Mouse (Mus musculus) liver, postnatal 0 days (tissue): ENCODE results near the gene Olfr1404. TPM values are rescaled to one million over a fixed set of nuclear protein-coding genes. Genes with fewer than 3 reads are reported as not detected.
"Not testable (repeated sequence)": the region's sequence is repeated elsewhere in the genome, so short reads cannot be mapped to it uniquely, and the experiment has no call there.

ENCODE experiments used
- ATAC-seq: fragments of 200-750 bp; cut with Nextera tagmentation; 2 replicates; pipeline ENCODE4 v1.8.0; 2017; ENCODE audit warnings: mild to moderate bottlenecking, moderate library complexity
- DNase-seq: peaks from one replicate; pipeline ENCODE4 v3.0.0-alpha.2; 2016
- H3K27ac ChIP-seq: fragments of 300-500 bp; sonication (generic); 2 replicates; pipeline ENCODE4 v1.5.1; 2014; ENCODE audit warnings: antibody characterized with exemption, moderate library complexity, mild to moderate bottlenecking, low read depth
- H3K27me3 ChIP-seq: fragments of 300-500 bp; sonication (generic); 2 replicates; pipeline ENCODE4 v1.6.1; 2014; ENCODE audit warnings: low read length, control low read depth, mixed read lengths; ENCODE audit not compliant: insufficient read depth
- H3K36me3 ChIP-seq: fragments of 300-500 bp; sonication (generic); replicated peaks from 2 replicates; pipeline ENCODE4 v1.6.1; 2014; ENCODE audit warnings: mild to moderate bottlenecking, control low read depth, low read length, moderate library complexity, mixed read lengths; ENCODE audit not compliant: insufficient read depth
- H3K4me1 ChIP-seq: fragments of 300-500 bp; sonication (generic); 2 replicates; pipeline ENCODE4 v1.6.1; 2014; ENCODE audit warnings: antibody characterized with exemption, mild to moderate bottlenecking, control low read depth; ENCODE audit not compliant: insufficient read depth
- H3K4me2 ChIP-seq: fragments of 300-500 bp; sonication (generic); 2 replicates; pipeline ENCODE4 v1.6.1; 2014; ENCODE audit warnings: low read depth, mild to moderate bottlenecking, low read length, moderate library complexity, mixed read lengths
- H3K4me3 ChIP-seq: fragments of 300-500 bp; sonication (generic); 2 replicates; pipeline ENCODE4 v1.5.1; 2014; ENCODE audit warnings: low read depth, low read length
- H3K9ac ChIP-seq: fragments of 300-500 bp; sonication (generic); replicated peaks from 2 replicates; pipeline ENCODE4 v1.6.1; 2014; ENCODE audit warnings: mild to moderate bottlenecking, moderate library complexity
- H3K9me3 ChIP-seq: fragments of 300-500 bp; sonication (generic); 2 replicates; pipeline ENCODE4 v1.6.1; 2016; ENCODE audit warnings: mild to moderate bottlenecking, control low read depth, low read length, mixed read lengths
- CTCF ChIP-seq: sonication (generic); IDR thresholded peaks from 2 replicates; pipeline ENCODE4 v1.5.1; 2016; ENCODE audit warnings: antibody characterized with exemption, low read depth
- EP300 ChIP-seq: IDR thresholded peaks from 2 replicates; pipeline ENCODE4 v1.6.1; 2016; ENCODE audit warnings: antibody characterized with exemption, low read depth, mild to moderate bottlenecking
- WGBS: fragments of 180-500 bp; shearing (Covaris S2); extraction: QIAGEN DNeasy Blood & Tissue Kit; methylation state at CpG from one replicate; pipeline ENCODE4 v1.1.7; 2014; ENCODE audit not compliant: insufficient replicate concordance; 5-methylcytosine and 5-hydroxymethylcytosine counted together
- polyA plus RNA-seq: library from polyadenylated mRNA; unstranded; fragments of >200 nt; fragmentation: Nextera tagmentation; extraction: Ambion mirVana; gene quantifications from 2 replicates; pipeline ENCODE4 v1.2.1, GENCODE M21; 2015

The Olfr1404 gene
- polyA plus RNA-seq, 1 experiment from 2014 or later = not detected

DNA sequence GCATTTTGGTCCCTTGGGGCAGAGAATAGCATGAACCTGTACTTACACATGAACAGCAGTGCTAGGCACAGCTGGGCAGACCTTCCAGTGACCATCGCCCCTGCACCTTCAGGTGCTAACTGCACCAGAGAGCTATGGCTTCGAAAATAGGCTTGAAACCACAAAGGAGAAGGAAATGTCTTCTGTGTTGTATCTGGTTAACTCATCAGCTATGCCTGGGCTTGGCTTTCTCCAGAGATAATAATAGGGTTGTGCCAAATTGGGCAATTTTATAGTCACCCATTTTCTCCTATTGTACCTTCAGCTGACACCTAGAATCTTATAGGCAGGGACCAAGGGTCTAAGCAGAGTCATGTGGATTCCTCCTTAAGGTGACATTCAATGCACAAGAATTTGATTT is 14.9 kb downstream of the Olfr1404 start, which contains the start of gene Fcer1a:
Gene Fcer1a (minus strand): TSS at position 134 of the 400 bp plus-strand sequence.
- Histone ChIP-seq H3K4me1 (no peaks in the 10 kb centered on the region), H3K4me3 (no peak within 1 kb of the TSS), H3K27me3 (no peaks in the 10 kb centered on the region), H3K9me3 (no peaks in the 10 kb centered on the region), H3K4me2 (no peak within 1 kb of the TSS), H3K9ac (no peak within 1 kb of the TSS), H3K36me3 (no peaks in the 10 kb centered on the region), H3K27ac (no peak within 1 kb of the TSS)
- no peak for ATAC-seq
- no peak for TF ChIP-seq CTCF
- no peak for TF ChIP-seq EP300
- no peak for DNase-seq
- WGBS = 52% methylated on average over 2 of the region's 2 CpGs

DNA sequence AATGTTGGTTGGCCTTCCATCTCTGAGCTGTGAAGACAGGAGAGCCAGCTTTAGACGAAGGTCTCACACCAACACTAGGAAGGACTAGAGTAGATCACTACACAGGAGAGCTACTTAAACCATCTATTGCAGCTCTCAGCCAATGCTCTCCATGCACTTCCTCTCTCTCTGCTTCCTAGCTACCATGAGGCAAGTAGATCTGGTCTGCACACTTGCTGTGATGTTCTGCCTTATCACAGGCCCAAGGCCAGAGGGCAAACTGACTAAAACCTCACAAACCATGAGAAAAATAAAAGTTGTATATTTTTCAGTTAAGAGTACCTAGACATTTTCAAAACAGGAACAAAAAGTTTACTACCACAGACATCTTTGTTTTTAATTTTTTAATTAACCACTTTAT is 24.8 kb downstream of the Olfr1404 start:
- not testable (repeated sequence) for H3K36me3 ChIP-seq, ATAC-seq, DNase-seq, H3K4me3 ChIP-seq, H3K27ac ChIP-seq, H3K27me3 ChIP-seq, H3K9me3 ChIP-seq, H3K4me2 ChIP-seq, H3K4me1 ChIP-seq, H3K9ac ChIP-seq
- 74% methylated on average over 1 of the region's 1 CpGs for WGBS

DNA sequence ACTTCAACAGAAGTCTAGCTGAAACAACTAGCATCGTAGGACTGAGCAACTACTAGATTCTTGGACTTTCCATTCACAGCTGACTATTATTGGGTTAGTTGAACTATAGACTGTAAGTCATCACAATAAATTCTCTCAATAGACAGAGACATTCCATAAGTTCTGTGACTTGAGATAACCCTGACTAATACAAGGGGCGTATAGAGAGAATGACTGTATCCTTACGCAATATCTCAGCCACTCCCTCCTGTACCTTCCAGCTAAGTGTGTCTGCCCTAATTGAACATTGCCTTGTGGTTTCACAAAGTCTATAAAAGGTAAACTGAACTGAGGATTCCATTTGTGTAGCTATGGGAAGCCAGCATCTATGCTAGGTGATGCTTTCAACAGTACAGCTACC is 37.7 kb downstream of the Olfr1404 start:
- H3K4me3 ChIP-seq = no peak overlapping the region
- ATAC-seq = no peak
- no peaks in the 10 kb centered on the region for H3K9me3 ChIP-seq
- H3K9ac ChIP-seq = no peak overlapping the region
- WGBS = 74% methylated on average over 3 of the region's 3 CpGs
- no peak overlapping the region for H3K27ac ChIP-seq
- H3K36me3 ChIP-seq = no peaks in the 10 kb centered on the region
- no peak for DNase-seq
- H3K4me2 ChIP-seq = no peak overlapping the region
- no peaks in the 10 kb centered on the region for H3K4me1 ChIP-seq
- TF ChIP-seq CTCF (no peak), EP300 (no peak)
- H3K27me3 ChIP-seq = no peaks in the 10 kb centered on the region

GRCm38 (mm10) chr1:173265701-173266100 is 53.5 kb downstream of the Olfr1404 start, which contains the start of gene Olfr418:
Olfr418 (plus strand) TSS chr1:173266001.
- no peaks in the 10 kb centered on the region for H3K4me1 ChIP-seq
- no peaks in the 10 kb centered on the region for H3K9me3 ChIP-seq
- no peak within 1 kb of the TSS for H3K4me2 ChIP-seq
- DNase-seq (no peak), ATAC-seq (no peak)
- H3K27ac ChIP-seq = no peak within 1 kb of the TSS
- no peak for TF ChIP-seq EP300
- TF ChIP-seq CTCF = no peak
- H3K9ac ChIP-seq = no peak within 1 kb of the TSS
- no peaks in the 10 kb centered on the region for H3K36me3 ChIP-seq
- H3K4me3 ChIP-seq = no peak within 1 kb of the TSS
- no peaks in the 10 kb centered on the region for H3K27me3 ChIP-seq

Other genes with a start within 250 kb of the Olfr1404 start
- not detected in 2 replicates for gene Olfr1408, start 75.0 kb upstream of the Olfr1404 start, polyA plus RNA-seq
- gene Olfr1406, start 21.8 kb upstream of the Olfr1404 start, polyA plus RNA-seq = not detected in 2 replicates
- not detected in 2 replicates for gene Olfr218, start 14.6 kb upstream of the Olfr1404 start, polyA plus RNA-seq
- gene Fcer1a, start 14.8 kb downstream of the Olfr1404 start, polyA plus RNA-seq = 0.32 and 0.34 TPM in 2 replicates
- gene Olfr418, start 53.6 kb downstream of the Olfr1404 start, polyA plus RNA-seq = not detected in 2 replicates
- gene Mptx2, start 65.4 kb downstream of the Olfr1404 start, polyA plus RNA-seq = not detected in 2 replicates
- gene Ackr1, start 121.4 kb downstream of the Olfr1404 start, polyA plus RNA-seq = 16.9 and 21.8 TPM in 2 replicates
- 4.6 and 4.7 TPM in 2 replicates for gene Aim2, start 138.5 kb downstream of the Olfr1404 start, polyA plus RNA-seq
- 0.49 and 0.61 TPM in 2 replicates for gene Cadm3, start 155.3 kb downstream of the Olfr1404 start, polyA plus RNA-seq